32 mouse cellular contexts compared by ENCODE assay signal in the genomic region with DNA sequence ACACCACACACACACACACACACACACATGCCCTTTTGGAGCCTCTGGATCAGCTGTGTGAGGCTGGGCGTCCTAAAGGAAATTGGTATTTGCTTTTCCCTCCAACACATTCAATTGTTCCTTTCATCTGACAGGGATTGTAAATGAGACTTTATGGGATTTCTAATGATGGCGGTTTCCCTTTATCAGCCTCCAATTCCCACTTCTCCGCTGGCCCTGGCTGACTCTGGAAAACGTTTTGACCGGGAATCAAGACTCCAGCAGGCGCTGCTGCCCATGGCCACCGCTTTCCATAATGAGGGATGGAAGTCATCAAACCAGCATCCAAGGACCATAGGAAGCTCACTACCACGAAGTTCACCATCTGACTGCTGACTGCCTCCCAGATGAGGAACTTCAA.
"Had no signal": no experiment of that assay in that cellular context is flagged by ENCODE, and none has a peak within 500 bp of the region (broad histone marks: within the 10 kb centered on the region; RNA-seq: fewer than 3 reads in every experiment).

No protein-coding gene starts in this region.

- H3K27me3 ChIP-seq: intestine, embryonic 15.5 days had no signal

- DNase-seq: heart, postnatal 10 days; heart, postnatal 14 days; heart, postnatal 36 days; heart, postnatal 4 days; kidney, adult 11 months; kidney, adult 18-20 months; kidney, adult 2 months; kidney, adult 8-10 months; kidney, adult 9 months; kidney, postnatal 10 days; kidney, postnatal 25 days; kidney, postnatal 36 days; layer of hippocampus, adult 9-11 months; layer of hippocampus, postnatal 36 days had no signal

- H3K4me3 ChIP-seq: heart, embryonic 10.5 days; heart, embryonic 12.5 days; heart, embryonic 13.5 days; heart, embryonic 15.5 days; hindbrain, embryonic 10.5 days; hindbrain, embryonic 12.5 days; hindbrain, embryonic 13.5 days; hindbrain, embryonic 15.5 days; intestine, embryonic 15.5 days; kidney, embryonic 15.5 days; layer of hippocampus, adult 2 months; left cerebral cortex, adult 2 months had no signal

- H3K36me3 ChIP-seq: heart, embryonic 10.5 days; heart, embryonic 12.5 days; heart, embryonic 13.5 days; heart, embryonic 15.5 days; hindbrain, embryonic 10.5 days; hindbrain, embryonic 12.5 days; hindbrain, embryonic 13.5 days; hindbrain, embryonic 15.5 days; intestine, embryonic 15.5 days; kidney, embryonic 15.5 days had no signal

- H3K27ac ChIP-seq: heart, embryonic 10.5 days; heart, embryonic 13.5 days; heart, embryonic 15.5 days; hindbrain, embryonic 10.5 days; hindbrain, embryonic 12.5 days; hindbrain, embryonic 13.5 days; hindbrain, embryonic 14.5 days; hindbrain, embryonic 15.5 days; hindbrain, postnatal 0 days; intestine, embryonic 15.5 days; kidney, embryonic 15.5 days; layer of hippocampus, adult 2 months; left cerebral cortex, adult 2 months had no signal

- H3K4me2 ChIP-seq: heart, embryonic 11.5 days; heart, embryonic 12.5 days; heart, embryonic 13.5 days; heart, embryonic 15.5 days; hindbrain, embryonic 12.5 days; hindbrain, embryonic 13.5 days; hindbrain, embryonic 14.5 days; hindbrain, embryonic 15.5 days; intestine, embryonic 15.5 days; kidney, embryonic 15.5 days had no signal

- H3K9ac ChIP-seq: heart, embryonic 12.5 days; heart, embryonic 13.5 days; heart, embryonic 15.5 days; hindbrain, embryonic 12.5 days; hindbrain, embryonic 13.5 days; hindbrain, embryonic 14.5 days; hindbrain, embryonic 15.5 days; intestine, embryonic 15.5 days; kidney, embryonic 15.5 days had no signal

- H3K9me3 ChIP-seq: heart, embryonic 10.5 days; heart, embryonic 12.5 days; heart, embryonic 13.5 days; heart, embryonic 15.5 days; hindbrain, embryonic 10.5 days; hindbrain, embryonic 12.5 days; hindbrain, embryonic 13.5 days; hindbrain, embryonic 15.5 days; intestine, embryonic 15.5 days; kidney, embryonic 15.5 days had no signal

- ATAC-seq: hindbrain, embryonic 16.5 days; hindbrain, postnatal 0 days; inflammation-experienced regulatory T-cells, adult 6 months; intestine, embryonic 15.5 days; intestine, embryonic 16.5 days had no signal
